Mouse (Mus musculus) layer of hippocampus, adult 2 months (tissue): Measurements from ENCODE around the gene Lhx2. TPM values are rescaled to one million over a fixed set of nuclear protein-coding genes. Genes with fewer than 3 reads are reported as not detected.

Experiments used
- DNase-seq, 2 experiments: peaks; one replicate each; pipeline ENCODE4 v3.0.0; 2022; ENCODE audit warnings: low spot score in 2 of 2
- H3K27ac ChIP-seq: fragments of 200-600 bp; 2 replicates; pipeline ENCODE4 v1.8.1; 2022
- H3K4me3 ChIP-seq: fragments of 200-600 bp; 2 replicates; pipeline ENCODE4 v1.8.1; 2022; ENCODE audit warnings: mild to moderate bottlenecking
- CTCF ChIP-seq: fragments of 200-600 bp; conservative IDR thresholded peaks from 2 replicates; pipeline ENCODE4 v1.8.1; 2022; ENCODE audit warnings: antibody characterized with exemption, mild to moderate bottlenecking, moderate library complexity
- long read RNA-seq, 2 experiments: library from polyadenylated mRNA; stranded (forward); transcript quantifications; one replicate each; pipeline ENCODE4 v2.0.0; 2021; ENCODE audit warnings: borderline mapping rate in 2 of 2
- total RNA-seq, 2 experiments: library from RNA; stranded (reverse); gene quantifications; 2 replicates each; pipeline ENCODE4 v1.2.3; 2021

Gene Lhx2
- 10 to 100 TPM; 96.6 to 99.5 TPM for total RNA-seq
- long read RNA-seq, experiment 1, transcript Lhx2-203 (5 exons, 1,696 nt): minor isoform, 11 of 82 reads
- long read RNA-seq, experiment 1, transcript Lhx2-201 (5 exons, 2,840 nt): major isoform, 56 of 82 reads
- long read RNA-seq, experiment 1, partial matches to known transcripts: 4 of 82 reads
- long read RNA-seq, experiment 1, other reads (novel, unspliced or antisense): 11 of 82 reads
- long read RNA-seq, experiment 2, transcript Lhx2-201 (5 exons, 2,840 nt): major isoform, 74 of 109 reads
- long read RNA-seq, experiment 2, transcript Lhx2-203 (5 exons, 1,696 nt): minor isoform, 16 of 109 reads
- long read RNA-seq, experiment 2, partial matches to known transcripts: 8 of 109 reads
- long read RNA-seq, experiment 2, other reads (novel, unspliced or antisense): 11 of 109 reads

DNA sequence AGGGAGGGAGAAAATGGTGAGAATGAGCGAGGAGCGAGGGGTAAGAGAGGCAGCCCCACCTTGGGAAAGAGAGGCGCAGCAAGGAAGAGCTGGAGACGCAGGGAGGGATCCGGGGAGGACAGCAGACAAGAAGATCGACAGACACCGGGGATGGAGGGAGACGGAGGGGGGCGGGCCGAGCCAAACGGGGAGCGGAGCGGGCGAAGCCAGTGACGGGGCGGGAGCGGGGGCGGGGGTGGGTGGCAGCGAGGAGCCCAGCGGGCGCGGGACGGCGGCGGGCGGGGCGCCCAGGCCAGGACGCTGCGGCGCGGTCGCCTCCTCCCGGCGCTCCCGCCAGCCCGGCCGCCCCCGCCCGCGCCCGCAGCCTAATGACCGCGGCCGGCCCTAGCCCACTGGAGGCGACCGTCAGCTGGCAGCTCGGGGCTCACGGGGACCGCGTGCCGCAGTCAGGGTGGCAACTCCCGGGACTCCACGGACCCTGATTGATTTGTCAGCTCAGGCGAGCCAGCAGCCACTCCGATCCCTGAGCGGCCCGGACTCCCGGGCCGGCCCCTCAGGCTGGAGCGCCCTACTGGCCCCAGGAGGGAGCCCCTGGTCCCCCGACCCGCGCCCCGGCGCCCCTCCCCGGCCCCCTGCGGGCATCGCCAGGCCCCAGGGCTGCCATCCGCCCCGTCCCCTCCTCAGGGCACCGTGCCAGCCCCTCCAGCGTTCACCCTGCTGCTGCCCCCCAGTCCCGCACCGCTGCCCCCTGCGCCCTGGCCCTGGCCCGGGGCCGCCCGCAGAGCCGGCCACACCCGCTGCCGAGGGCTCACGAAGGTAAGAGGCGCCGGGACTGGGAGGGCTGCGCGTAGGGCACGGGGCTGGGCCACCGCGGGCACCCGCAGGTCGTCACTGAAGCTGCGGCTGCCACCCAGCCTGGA lies at the start of gene Lhx2:
Gene Lhx2 (plus strand): TSS at position 292 of the 920 bp plus-strand sequence.
- TF ChIP-seq CTCF: no peak
- Histone ChIP-seq H3K27ac (peak within 1 kb of the TSS; percentile 87), H3K4me3 (peak within 1 kb of the TSS; percentile 72)
- DNase-seq: no peak

DNA sequence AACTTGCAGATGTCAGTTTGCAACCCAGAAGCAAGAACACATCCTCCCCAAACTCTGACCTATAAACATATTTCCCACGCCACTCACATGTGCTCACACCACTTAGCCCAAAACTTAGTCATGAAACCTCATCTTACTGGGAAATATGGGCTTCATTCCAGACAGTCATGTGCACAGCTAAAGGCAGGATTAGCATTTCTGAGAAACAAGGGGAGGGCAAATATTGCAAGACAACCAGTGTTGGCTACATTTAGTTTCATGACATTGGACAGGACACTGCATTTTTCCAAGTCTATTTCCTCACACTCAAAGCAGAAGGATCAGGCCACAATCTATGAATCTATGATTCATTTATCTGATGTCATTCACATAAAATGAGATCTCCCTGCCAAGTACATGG lies 47.6 kb upstream of the Lhx2 start:
- no peak for TF ChIP-seq CTCF
- Histone ChIP-seq H3K4me3 (no peak overlapping the region), H3K27ac (no peak overlapping the region)
- no peak for DNase-seq

DNA sequence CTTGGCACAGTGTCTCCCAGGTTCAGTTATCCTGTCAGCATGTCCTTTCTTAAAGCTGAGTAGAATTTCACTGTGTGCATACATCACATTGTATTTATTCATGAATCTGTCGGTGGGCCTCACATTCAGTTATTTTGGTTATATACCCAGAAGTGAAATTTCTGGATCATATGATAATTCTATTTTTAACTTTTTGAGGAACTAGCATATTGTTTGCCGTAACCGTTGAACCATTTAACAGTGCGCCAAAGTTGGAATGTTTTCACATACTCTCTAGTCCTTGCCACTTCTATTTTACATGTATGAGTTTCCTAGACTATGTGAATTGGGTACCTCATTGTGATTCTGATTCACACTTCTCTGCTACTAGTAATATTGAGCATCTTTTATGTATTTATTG lies 43.1 kb upstream of the Lhx2 start:
- no peak for TF ChIP-seq CTCF
- Histone ChIP-seq H3K4me3 (no peak overlapping the region), H3K27ac (no peak overlapping the region)
- no peak for DNase-seq

DNA sequence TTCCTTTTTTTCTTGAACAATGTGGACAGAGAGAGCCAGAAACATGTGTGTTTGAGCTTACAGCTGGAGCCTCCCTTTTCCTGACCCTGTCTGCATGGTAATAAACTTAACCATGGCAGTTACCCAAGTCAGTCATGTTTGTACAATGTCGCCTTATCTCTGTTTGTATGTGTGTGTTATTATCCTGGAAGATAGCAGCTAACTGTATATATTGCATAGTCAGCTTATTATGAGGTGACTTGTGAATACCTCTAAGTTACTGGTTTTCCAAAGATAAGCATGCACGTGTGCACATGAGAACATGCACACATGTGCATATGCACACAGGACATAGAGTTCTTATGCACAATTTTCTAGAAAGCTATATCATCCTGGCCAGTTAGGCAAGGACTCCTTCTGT lies 38.1 kb upstream of the Lhx2 start:
- H3K27ac ChIP-seq: no peak overlapping the region
- no peak for TF ChIP-seq CTCF
- no peak for DNase-seq
- H3K4me3 ChIP-seq: no peak overlapping the region

DNA sequence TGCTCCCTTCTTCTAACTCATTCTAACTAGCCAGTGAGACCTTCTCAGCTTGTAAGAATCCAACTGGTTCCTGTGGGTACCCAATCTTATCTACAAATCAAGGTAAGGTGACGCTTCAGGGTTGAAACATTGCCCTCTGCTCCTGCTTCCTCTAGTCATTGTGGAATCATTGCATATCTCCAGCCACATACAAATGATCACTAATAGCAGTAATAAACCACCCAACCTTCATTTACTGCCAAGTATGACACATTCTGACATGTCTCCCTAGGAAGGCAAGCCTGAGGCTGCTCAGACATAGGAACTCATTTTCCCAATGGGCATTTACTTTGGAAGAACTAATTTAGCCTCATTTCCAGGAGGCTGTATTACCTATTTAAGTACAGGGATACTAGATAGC lies 33.9 kb upstream of the Lhx2 start:
- no peak for DNase-seq
- no peak for TF ChIP-seq CTCF
- H3K4me3 ChIP-seq: no peak overlapping the region
- no peak overlapping the region for H3K27ac ChIP-seq

DNA sequence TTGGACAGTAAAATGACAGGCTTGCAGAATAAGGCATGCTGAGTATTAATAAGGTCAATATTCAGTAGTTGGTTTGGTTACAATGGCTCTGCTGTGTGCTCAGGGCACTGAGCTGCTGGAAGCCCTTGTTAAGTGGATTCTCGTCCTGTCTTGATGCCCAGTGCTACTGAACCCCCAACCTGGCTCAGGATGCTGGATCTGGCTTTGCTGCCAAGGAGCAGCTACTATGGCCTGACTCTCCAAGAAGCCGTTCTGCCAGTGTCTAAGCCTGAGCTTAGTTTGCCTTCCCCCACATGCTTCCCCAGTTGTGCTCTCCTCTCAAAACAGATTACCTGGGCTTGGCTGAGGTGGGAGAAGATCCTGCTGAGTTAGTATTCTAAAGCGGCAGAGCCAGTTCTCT lies 26.2 kb upstream of the Lhx2 start:
- Histone ChIP-seq H3K27ac (no peak overlapping the region), H3K4me3 (no peak overlapping the region)
- no peak for TF ChIP-seq CTCF
- no peak for DNase-seq

DNA sequence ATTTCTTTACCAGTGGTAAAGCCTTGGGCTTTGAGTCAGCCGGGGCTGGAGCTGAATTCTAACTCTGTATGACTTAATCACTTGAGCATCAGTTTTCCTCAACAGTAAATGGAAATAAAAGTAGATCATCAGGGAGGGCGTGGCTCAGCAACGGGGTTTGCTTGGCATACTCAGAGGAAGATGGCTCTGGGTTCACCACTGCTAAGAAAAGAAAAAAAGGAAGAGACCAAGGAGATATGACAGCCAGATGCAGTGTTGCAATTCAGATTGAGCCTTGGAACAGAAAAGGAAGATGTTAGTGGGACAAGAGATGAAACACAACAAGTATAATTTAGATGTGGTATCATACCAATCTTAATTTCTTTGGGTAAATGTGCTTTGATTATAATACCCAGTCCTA lies 25.7 kb upstream of the Lhx2 start:
- TF ChIP-seq CTCF: no peak
- no peak for DNase-seq
- H3K4me3 ChIP-seq: no peak overlapping the region
- H3K27ac ChIP-seq: no peak overlapping the region

DNA sequence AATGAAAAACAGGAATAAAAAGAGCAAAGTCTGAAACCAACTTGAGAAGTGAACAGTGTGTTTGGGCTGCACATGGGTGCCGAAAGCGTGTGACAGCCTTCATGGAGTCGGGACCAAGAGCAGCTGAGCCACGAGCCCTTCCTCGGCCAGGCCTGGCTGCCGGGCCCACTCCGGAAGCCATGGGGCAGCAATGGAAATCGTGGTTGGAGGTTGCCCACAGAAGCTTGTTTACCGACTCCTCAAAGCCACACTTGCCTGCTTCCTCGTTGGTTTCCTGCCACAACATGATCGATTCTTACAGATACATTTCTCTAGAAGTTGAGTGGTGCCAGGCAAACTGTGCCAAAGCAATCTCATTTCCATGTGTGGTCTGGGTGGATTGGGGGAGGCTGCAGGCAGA lies 20.0 kb upstream of the Lhx2 start:
- Histone ChIP-seq H3K4me3 (no peak overlapping the region), H3K27ac (no peak overlapping the region)
- TF ChIP-seq CTCF: no peak
- no peak for DNase-seq

DNA sequence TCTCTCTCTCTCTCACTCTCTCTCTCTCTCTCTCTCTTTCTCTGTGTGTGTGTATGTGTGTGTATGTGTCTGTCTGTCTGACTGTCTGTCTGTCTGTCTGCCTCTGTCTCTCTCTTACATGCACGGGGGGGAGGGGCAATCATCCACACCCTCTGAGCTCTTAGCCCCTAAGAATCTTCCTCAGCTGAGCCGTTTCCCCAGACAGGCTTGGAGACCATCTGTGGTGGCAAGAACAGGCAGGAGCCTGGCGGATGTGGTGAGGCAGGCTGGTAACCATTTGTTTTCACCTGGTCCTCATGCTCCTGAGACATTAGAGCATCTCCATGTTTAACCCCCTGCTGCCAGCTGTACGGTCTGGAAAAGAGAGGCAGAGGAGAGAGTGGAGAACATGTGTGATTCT lies 18.2 kb upstream of the Lhx2 start:
- no peak for DNase-seq
- no peak overlapping the region for H3K4me3 ChIP-seq
- no peak for TF ChIP-seq CTCF
- H3K27ac ChIP-seq: no peak overlapping the region

DNA sequence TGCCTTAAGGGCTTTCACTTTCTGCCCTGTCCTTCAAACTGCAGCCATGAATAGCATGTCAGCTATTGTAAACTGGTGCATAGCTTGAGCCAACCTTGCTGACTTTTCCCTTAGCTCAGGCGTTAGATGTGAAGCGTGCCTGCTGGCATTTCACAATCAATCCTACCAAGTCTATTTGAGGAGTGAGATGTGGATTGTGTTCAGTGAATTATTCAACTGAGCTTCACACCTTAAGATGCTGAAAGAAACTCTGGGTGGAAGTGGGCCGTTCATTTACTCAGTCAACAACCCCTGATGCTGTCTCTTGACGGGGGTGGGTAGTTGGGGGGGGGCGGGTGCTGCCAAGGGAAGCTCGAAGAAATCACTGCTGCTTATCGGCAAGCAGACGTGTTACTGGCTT lies 15.7 kb upstream of the Lhx2 start:
- Histone ChIP-seq H3K4me3 (no peak overlapping the region), H3K27ac (no peak overlapping the region)
- no peak for DNase-seq
- no peak for TF ChIP-seq CTCF

DNA sequence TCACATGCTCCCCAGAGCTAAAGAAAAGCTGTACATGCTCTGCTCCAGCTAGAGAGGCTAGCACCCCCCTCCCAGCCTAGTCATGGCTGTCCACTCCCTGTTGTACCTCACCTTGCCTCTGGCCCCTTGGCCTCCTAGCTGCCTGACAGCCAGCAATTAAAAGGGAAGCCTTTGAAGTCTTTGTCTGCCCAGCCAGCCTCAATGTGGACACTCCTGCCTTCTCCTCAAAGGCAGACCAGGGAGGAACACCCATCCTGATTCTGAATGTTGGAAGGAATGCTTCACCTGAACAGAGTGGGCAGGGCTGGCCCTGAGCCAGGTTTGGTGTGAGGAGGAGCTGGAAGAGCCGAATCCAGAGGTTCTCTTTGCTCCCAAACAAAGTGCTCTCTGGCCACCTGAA lies 12.4 kb upstream of the Lhx2 start:
- Histone ChIP-seq H3K27ac (no peak overlapping the region), H3K4me3 (no peak overlapping the region)
- DNase-seq: no peak
- TF ChIP-seq CTCF: no peak

DNA sequence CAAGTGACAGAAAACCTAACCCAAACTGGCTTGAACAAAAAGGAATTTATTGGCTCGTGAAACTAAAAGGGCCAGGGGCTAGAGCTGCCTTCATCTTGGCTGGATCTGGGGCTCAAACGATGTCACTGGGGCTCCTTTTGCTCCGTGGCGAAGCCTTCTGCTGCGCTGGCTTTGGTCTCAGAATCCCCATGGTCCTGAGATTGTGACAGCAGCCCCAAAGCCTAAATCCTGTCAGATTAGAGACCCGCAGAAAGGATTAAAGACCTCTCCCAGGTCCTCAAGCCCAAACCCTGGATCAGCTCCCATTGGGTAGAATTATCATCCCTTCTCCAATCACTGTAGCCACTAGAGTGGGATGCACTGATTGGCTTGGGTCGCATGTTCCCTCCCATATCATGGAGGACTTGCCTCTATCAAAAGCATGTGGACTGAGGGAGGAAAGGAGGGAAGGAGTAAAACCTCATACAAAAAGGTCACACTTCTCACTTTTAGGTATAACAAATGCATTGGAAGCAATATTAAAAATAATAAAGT lies 5.4 kb upstream of the Lhx2 start:
- Histone ChIP-seq H3K4me3 (no peak overlapping the region), H3K27ac (no peak overlapping the region)
- TF ChIP-seq CTCF: no peak
- no peak for DNase-seq

DNA sequence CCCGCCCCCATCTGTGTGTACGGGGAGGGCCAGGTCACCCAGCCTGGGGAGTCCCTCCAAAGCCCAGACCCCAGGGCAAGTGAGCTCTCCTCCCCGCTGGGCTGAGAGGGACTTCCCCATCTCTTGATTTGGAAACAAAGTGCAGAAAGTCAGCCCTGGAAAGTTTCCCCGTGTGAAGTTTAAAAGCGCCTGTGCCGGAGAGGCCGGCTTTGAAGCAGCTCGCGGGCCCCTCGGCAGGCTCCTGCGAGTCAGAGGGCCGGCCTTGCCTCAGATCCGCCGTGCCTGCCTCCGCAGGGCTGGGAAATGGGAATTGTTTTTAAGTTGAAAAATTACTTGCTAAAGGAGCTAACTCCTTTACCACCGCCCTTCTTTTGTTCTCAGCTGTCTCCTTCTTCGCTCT lies 2.5 kb upstream of the Lhx2 start:
- Histone ChIP-seq H3K27ac (no peak overlapping the region), H3K4me3 (no peak overlapping the region)
- TF ChIP-seq CTCF: no peak
- DNase-seq: no peak
